Mouse (Mus musculus) kidney, postnatal 14 days (tissue): ENCODE measurements around the gene Cpz.
A peak's percentile ranks its signal among the peaks of the same experiment; 100 is the strongest.

Source experiments
- DNase-seq: peaks from one replicate; pipeline ENCODE4 v3.0.0; 2022; ENCODE audit warnings: mixed read lengths

Gene Cpz

DNA sequence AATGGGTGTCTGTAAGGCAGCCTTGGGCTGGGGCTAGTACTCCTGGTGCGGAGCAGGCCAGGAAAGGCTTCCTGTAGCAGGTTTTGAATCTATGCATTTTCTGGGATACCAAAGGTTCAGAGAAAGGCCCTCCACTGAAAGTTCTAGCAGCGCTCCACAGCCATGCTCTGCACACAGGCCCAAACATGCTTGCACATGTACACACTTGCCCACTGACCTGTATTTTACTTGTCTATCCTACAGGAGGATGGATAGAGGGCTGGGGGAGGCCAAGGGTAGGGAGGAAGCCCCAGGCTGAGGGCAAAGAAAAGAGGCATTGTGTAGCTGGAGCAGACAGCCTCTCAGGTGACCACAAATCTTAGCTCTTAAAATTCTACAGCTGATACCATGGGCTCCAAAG lies 1.1 kb downstream of the Cpz start:
- no peak for DNase-seq

DNA sequence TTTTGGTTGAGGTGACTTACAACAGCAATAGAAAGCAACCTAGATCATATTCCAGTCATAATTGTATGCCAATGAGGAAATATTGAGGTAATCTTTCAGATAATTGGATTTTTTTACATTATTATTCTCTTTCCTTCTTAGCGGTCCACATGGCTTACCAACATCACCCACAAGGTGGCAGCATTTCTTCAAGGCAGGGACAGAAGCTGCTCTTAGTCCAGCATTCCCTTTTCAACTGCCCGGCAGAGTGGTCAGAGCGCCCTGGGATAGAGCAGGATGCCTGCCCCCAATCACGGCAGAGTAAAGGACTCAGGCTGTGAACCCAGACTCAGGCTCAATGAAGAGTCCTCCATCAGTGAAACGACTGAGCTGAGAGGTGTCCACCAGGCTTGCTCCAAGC lies 1.8 kb downstream of the Cpz start:
- peak; percentile 75 for DNase-seq

DNA sequence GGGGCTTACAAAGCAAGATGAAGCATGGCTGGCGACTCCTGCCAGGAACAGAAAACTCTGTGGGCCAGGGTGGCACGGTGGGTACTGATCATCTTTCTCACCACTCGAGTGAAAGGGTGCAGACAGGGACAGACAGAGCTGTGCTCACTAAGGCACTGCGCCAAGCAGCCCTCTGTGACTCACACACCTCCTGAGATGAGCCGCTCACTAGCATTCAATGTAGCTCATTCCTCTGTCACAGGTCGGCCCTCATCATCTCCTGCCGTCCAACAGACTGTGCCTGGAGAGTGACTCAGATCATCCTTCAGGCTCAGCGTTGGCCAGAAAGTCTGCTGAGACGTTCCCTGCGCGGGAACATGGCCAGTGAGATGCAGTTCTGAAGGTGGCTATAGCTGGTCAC lies 8.7 kb downstream of the Cpz start:
- no peak for DNase-seq

- DNase-seq, result peak; percentile 65
These were observed 14.9 kb downstream of the Cpz start for GRCm38 (mm10) chr5:35510589-35510988.

- no peak for DNase-seq
These were observed 20.5 kb downstream of the Cpz start for GRCm38 (mm10) chr5:35505016-35505415.

DNA sequence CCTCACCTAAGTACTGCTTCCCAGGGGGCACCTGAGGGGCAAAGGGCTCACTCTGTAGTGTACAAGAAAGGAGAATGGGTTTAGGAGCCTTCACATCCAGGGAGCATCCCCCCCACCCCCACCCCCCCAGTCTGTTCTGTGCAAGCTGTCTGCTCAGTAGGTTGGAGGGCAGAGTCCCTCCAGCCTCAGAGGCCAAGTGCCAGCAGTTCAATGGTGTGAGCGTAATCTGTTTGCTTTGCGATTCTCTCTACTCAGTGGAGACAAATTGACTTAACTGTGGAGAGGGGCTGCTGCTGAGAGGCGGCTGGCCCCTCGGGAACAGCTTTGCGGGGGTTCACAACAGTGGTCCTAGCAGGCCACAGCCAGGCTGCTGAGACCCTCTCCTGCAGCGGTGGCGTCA lies 28.2 kb downstream of the Cpz start:
- DNase-seq, result no peak

GRCm38 (mm10) chr5:35495989-35496388 lies 29.5 kb downstream of the Cpz start:
- no peak for DNase-seq

DNA sequence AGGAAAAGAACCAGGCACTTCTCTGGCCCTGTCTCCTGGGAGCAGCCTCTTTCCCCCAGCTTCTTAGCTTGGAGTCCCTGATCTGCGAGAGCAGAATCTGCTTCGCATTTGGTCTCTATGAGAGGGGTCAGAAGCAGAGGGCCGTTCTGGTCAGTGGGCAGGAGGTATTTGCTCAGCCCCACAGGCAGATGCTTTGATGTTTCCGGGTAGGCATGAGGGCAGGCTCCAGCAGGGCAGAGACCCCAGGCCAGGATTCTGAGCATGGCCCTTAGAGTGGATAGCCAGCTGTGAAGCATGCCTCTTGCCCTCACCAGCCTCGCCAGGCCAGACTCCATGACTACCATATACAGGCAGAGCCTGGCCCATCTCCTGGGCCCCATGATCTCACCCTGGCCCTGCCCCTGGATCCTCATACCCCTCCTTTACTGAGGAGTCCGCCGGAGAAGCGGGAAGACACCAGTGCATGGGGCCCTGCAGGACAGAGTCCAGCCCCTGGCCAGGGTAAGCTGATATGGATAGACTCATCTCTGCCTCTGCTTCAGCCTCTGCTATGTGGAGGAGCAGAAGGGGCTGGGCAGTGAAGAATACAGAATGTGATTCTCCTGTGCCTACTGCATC lies 30.6 kb downstream of the Cpz start:
- DNase-seq, result peak; percentile 8

- no peak for DNase-seq
These were observed 31.7 kb downstream of the Cpz start for GRCm38 (mm10) chr5:35493770-35494169.

- DNase-seq, result no peak
These were observed 46.0 kb downstream of the Cpz start for GRCm38 (mm10) chr5:35479521-35479920.

GRCm38 (mm10) chr5:35475236-35475635 lies 50.3 kb downstream of the Cpz start:
- no peak for DNase-seq

- DNase-seq, result no peak
These were observed 54.5 kb downstream of the Cpz start for GRCm38 (mm10) chr5:35470885-35471528.

DNA sequence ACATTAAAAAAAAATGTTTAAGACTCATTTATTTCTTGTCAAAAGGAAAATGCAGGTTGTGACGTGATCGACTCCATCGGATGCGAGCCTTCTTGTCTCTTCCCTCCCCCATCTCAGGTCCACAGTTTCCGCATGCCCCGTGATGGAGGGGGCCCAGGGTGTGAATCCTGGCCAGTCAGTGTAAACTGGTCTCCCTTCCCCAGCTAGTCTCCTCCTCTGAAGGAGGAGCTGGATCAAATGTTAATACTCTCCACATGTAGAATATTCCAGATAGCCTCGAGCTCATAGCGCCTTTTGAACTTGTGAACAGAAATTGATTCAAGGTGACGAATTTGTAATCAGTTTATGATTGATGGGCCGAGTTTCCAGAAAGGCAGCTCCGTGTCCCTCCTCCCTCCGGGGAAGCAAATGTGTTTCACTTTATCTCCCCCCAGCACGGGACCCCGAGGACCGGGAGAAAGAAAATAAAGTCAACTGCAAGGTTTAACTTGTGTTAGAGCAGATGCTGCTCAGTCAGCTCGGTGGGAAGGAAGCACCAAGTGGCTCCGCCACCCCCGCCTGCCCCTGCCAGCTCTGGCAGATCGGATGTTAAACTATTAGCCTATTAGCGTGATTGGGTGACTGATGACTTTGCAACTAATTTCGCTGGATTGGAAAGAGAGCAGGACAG lies 59.4 kb downstream of the Cpz start:
- no peak for DNase-seq

GRCm38 (mm10) chr5:35462081-35462480 lies 63.4 kb downstream of the Cpz start:
- no peak for DNase-seq

GRCm38 (mm10) chr5:35459760-35460159 lies 65.7 kb downstream of the Cpz start:
- no peak for DNase-seq

DNA sequence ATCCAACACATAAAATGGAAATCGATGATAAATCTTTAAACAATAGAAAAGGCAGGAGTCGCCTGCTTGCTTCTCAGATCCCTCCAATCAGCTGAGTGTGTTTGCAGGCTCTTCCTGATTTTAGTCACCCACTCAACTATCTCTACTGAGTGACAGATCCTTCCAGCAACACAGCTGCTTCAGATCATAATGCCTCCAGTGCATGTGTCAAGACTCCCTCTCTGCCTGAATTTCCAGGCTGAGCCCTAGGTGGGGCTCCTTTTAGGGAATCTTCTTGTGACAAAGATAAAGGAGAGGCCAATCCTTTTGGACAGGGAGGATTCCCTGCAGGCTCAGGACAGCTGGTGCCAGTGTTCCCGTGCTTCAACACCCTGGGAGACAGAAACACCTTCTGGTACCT lies 67.2 kb downstream of the Cpz start:
- no peak for DNase-seq

GRCm38 (mm10) chr5:35457364-35457763 lies 68.1 kb downstream of the Cpz start:
- DNase-seq, result no peak

DNA sequence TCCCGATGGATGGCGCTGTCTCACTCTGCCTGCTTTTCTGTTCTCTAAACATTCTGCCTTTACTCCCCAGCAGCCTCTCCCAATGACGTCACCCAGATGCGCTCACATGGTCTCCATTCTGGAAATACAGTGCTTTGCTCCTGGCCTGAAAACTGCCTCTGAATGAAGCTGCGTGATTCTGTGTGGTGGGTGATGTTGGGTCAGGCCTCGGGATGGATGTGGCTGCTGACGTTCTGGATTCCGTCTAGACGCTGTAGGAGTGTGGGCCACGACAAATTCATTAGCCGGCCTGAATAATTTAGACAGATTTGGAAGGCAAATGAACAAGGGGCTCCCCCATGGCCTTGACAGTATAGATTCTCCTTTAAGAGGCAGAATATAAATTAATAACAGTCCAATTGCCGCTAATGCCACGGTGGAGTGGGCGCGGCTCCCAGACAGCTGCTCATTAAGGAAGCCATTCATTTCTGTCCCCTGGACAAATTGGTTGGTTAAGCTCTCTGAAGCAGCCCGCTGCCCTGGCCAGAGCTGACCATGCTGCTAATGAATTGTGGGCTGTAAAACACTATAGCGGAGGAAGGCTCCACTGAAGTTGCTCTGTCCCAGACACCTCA lies 71.2 kb downstream of the Cpz start:
- DNase-seq, result no peak
